Mouse (Mus musculus): ENCODE results near the gene Fsd1l. TPM values are rescaled to one million over a fixed set of nuclear protein-coding genes. Genes with fewer than 3 reads are reported as not detected.

Fsd1l gene
- polyA plus RNA-seq, 1 experiment from 2014 or later: 27.7 TPM

GRCm38 (mm10) chr4:53749831-53750230 lies 118.6 kb downstream of the Fsd1l start:
- Histone ChIP-seq H3K36me3 (ENCODE audit: control insufficient read depth, insufficient read depth, low read length) (no peaks in the 10 kb centered on the region; the same call in 1 of the 2 replicates), H3K27me3 (ENCODE audit: control insufficient read depth, insufficient read depth, low read length) (no peaks in the 10 kb centered on the region), H3K27ac (ENCODE audit: low read depth, low read length) (no peak overlapping the region), H3K4me1 (replicated peaks; ENCODE audit: control insufficient read depth, insufficient read depth, low read length) (no peaks in the 10 kb centered on the region), H3K9me3 (ENCODE audit: control insufficient read depth, low read length) (no peaks in the 10 kb centered on the region), H3K4me3 (ENCODE audit: low read depth, low read length) (no peak overlapping the region), H3K4me2 (ENCODE audit: low read depth, low read length, severe bottlenecking) (no peak overlapping the region), H3K9ac (ENCODE audit: low read length) (no peak overlapping the region)
- DNase-seq (ENCODE audit: low spot score): no peak
- no peak for ATAC-seq (replicated peaks; ENCODE audit: low FRiP score)

GRCm38 (mm10) chr4:53750391-53751120 lies 119.3 kb downstream of the Fsd1l start:
- WGBS: 79% methylated on average over 16 of the region's 16 CpGs
- Histone ChIP-seq H3K27ac (ENCODE audit: low read depth, low read length) (no peak overlapping the region), H3K36me3 (ENCODE audit: control insufficient read depth, insufficient read depth, low read length) (no peaks in the 10 kb centered on the region; the same call in 1 of the 2 replicates)

More at GRCm38 (mm10) chr4:53750391-53751120, 119.3 kb downstream of the Fsd1l start:
- ATAC-seq (replicated peaks; ENCODE audit: low FRiP score): no peak
- Histone ChIP-seq H3K9ac (ENCODE audit: low read length) (no peak overlapping the region), H3K4me2 (ENCODE audit: low read depth, low read length, severe bottlenecking) (no peak overlapping the region), H3K4me3 (ENCODE audit: low read depth, low read length) (no peak overlapping the region), H3K9me3 (ENCODE audit: control insufficient read depth, low read length) (no peaks in the 10 kb centered on the region), H3K4me1 (replicated peaks; ENCODE audit: control insufficient read depth, insufficient read depth, low read length) (no peaks in the 10 kb centered on the region), H3K27me3 (ENCODE audit: control insufficient read depth, insufficient read depth, low read length) (no peaks in the 10 kb centered on the region)
- no peak for DNase-seq (ENCODE audit: low spot score)

Other genes with a start within 250 kb of the Fsd1l start
- gene Slc44a1, start 191.1 kb upstream of the Fsd1l start, polyA plus RNA-seq (2014; fragmentation: Nextera tagmentation; extraction: Ambion mirVana): 16.2 and 16.6 TPM in 2 replicates
- gene Fktn, start 82.5 kb downstream of the Fsd1l start, polyA plus RNA-seq (2014; fragmentation: Nextera tagmentation; extraction: Ambion mirVana): 18.7 and 25.4 TPM in 2 replicates
- 3.1 and 4.0 TPM in 2 replicates for gene Tal2, start 148.2 kb downstream of the Fsd1l start, polyA plus RNA-seq (2014; fragmentation: Nextera tagmentation; extraction: Ambion mirVana)
- gene Tmem38b, start 194.6 kb downstream of the Fsd1l start, polyA plus RNA-seq (2014; fragmentation: Nextera tagmentation; extraction: Ambion mirVana): 7.8 and 9.1 TPM in 2 replicates

All from forebrain, embryonic 11.5 days (tissue).